Mouse (Mus musculus): ENCODE measurements around the gene Spef2.

DNA sequence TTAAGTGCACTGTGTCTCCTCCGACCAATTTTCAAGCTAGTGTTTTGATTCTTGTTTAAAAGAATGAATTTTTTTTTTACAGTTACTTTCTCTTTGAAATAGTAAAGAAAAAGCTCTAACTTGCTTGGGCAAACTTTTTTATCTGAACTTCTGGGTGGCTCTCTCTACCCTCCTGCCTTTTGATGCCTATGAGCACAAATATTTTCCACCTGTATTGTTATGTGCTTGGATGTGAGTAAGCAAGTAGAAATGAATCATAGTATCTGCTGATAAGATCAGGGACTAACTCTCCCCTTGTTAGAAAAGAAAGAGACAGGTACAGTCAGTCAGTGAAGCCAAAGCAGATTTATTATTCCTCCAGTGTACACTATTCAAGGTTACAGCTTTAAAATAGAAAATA lies 87.5 kb downstream of the Spef2 start:
- no peak for TF ChIP-seq POLR2A (IDR thresholded peaks at IDR 0.05; ENCODE audit: extremely low read depth, insufficient read depth, low read length)
- TF ChIP-seq CTCF (IDR thresholded peaks at IDR 0.05; ENCODE audit: low read depth, low read length), result no peak
